Mouse (Mus musculus): Measurements from ENCODE around the gene Far2. TPM values are rescaled to one million over a fixed set of nuclear protein-coding genes. Genes with fewer than 3 reads are reported as not detected.
"Not testable (repeated sequence)": the region's sequence is repeated elsewhere in the genome, so short reads cannot be mapped to it uniquely, and the experiment has no call there.

The Far2 gene
- total RNA-seq, 2 experiments from 2014 or later = 14.3 to 16.1 TPM

- DNase-seq = no peak
Measured at GRCm38 (mm10) chr6:148117696-148118095, 70.6 kb downstream of the Far2 start.

GRCm38 (mm10) chr6:148120703-148121102 is 73.6 kb downstream of the Far2 start:
- no peak for DNase-seq

- DNase-seq = peak; percentile 21 to 25
Measured at GRCm38 (mm10) chr6:148126851-148127250, 79.8 kb downstream of the Far2 start.

- DNase-seq = no peak
Measured at GRCm38 (mm10) chr6:148132314-148132713, 85.3 kb downstream of the Far2 start.

GRCm38 (mm10) chr6:148133536-148133935 is 86.5 kb downstream of the Far2 start:
- no peak for DNase-seq

GRCm38 (mm10) chr6:148135769-148136382 is 88.8 kb downstream of the Far2 start:
- peak; percentile 68 to 75 for DNase-seq

- DNase-seq = no peak
Measured at GRCm38 (mm10) chr6:148139288-148139995, 92.4 kb downstream of the Far2 start.

GRCm38 (mm10) chr6:148141874-148142273 is 94.8 kb downstream of the Far2 start:
- no peak for DNase-seq

GRCm38 (mm10) chr6:148142421-148142820 is 95.4 kb downstream of the Far2 start:
- DNase-seq = no peak

GRCm38 (mm10) chr6:148152305-148152704 is 105.2 kb downstream of the Far2 start:
- not testable (repeated sequence) for DNase-seq

- DNase-seq = no peak
Measured at GRCm38 (mm10) chr6:148172904-148173303, 125.8 kb downstream of the Far2 start.

- no peak for DNase-seq
Measured at GRCm38 (mm10) chr6:148185694-148186093, 138.6 kb downstream of the Far2 start.

- no peak for DNase-seq
Measured at GRCm38 (mm10) chr6:148193972-148194701, 147.1 kb downstream of the Far2 start.

- no peak for DNase-seq
Measured at GRCm38 (mm10) chr6:148199177-148199576, 152.1 kb downstream of the Far2 start.

- DNase-seq = no peak
Measured at GRCm38 (mm10) chr6:148199729-148200128, 152.7 kb downstream of the Far2 start.

- no peak for DNase-seq
Measured at GRCm38 (mm10) chr6:148205134-148205533, 158.1 kb downstream of the Far2 start.

- no peak for DNase-seq
Measured at GRCm38 (mm10) chr6:148207522-148207921, 160.5 kb downstream of the Far2 start.

GRCm38 (mm10) chr6:148211391-148211876 is 164.4 kb downstream of the Far2 start:
- DNase-seq = no peak

- DNase-seq = peak; percentile 96
Measured at GRCm38 (mm10) chr6:148211897-148212680, 165.0 kb downstream of the Far2 start, which contains the start of gene Ergic2. Ergic2 (minus strand) TSS chr6:148212374.

- peak; percentile 40 to 49 for DNase-seq
Measured at GRCm38 (mm10) chr6:148214765-148215164, 167.7 kb downstream of the Far2 start.

GRCm38 (mm10) chr6:148216752-148217151 is 169.7 kb downstream of the Far2 start:
- no peak for DNase-seq
